Mouse (Mus musculus): Measurements from ENCODE around the gene Hmx2. TPM values are rescaled to one million over a fixed set of nuclear protein-coding genes. Genes with fewer than 3 reads are reported as not detected.
A peak's percentile ranks its signal among the peaks of the same experiment; 100 is the strongest.

Hmx2 gene
- polyA plus RNA-seq, 1 experiment, result not detected

GRCm38 (mm10) chr7:131545701-131546385 lies 2.7 kb upstream of the Hmx2 start:
- no peaks in the 10 kb centered on the region for H3K4me1 ChIP-seq (ENCODE audit: control insufficient read depth, insufficient read depth, low read length)
- H3K27ac ChIP-seq (ENCODE audit: insufficient read depth, low read length), result no peak overlapping the region
- no peak overlapping the region for H3K4me3 ChIP-seq (ENCODE audit: insufficient read depth, low read length)
- no peak for TF ChIP-seq POLR2A (IDR thresholded peaks at IDR 0.05; ENCODE audit: low read depth, low read length)
- no peak for TF ChIP-seq CTCF (IDR thresholded peaks at IDR 0.05; ENCODE audit: borderline replicate concordance, insufficient read depth, low read length)

GRCm38 (mm10) chr7:131546423-131546822 lies 2.1 kb upstream of the Hmx2 start:
- TF ChIP-seq CTCF (IDR thresholded peaks at IDR 0.05; ENCODE audit: borderline replicate concordance, insufficient read depth, low read length) (no peak), POLR2A (IDR thresholded peaks at IDR 0.05; ENCODE audit: low read depth, low read length) (no peak)
- Histone ChIP-seq H3K4me1 (ENCODE audit: control insufficient read depth, insufficient read depth, low read length) (no peaks in the 10 kb centered on the region), H3K27ac (ENCODE audit: insufficient read depth, low read length) (no peak overlapping the region), H3K4me3 (ENCODE audit: insufficient read depth, low read length) (no peak overlapping the region)

GRCm38 (mm10) chr7:131547481-131547880 lies 1.1 kb upstream of the Hmx2 start:
- Histone ChIP-seq H3K4me1 (ENCODE audit: control insufficient read depth, insufficient read depth, low read length) (no peaks in the 10 kb centered on the region), H3K27ac (ENCODE audit: insufficient read depth, low read length) (no peak overlapping the region), H3K4me3 (ENCODE audit: insufficient read depth, low read length) (no peak overlapping the region)
- TF ChIP-seq CTCF (IDR thresholded peaks at IDR 0.05; ENCODE audit: borderline replicate concordance, insufficient read depth, low read length) (no peak), POLR2A (IDR thresholded peaks at IDR 0.05; ENCODE audit: low read depth, low read length) (no peak)

- Histone ChIP-seq H3K4me3 (ENCODE audit: insufficient read depth, low read length) (no peak overlapping the region), H3K4me1 (ENCODE audit: control insufficient read depth, insufficient read depth, low read length) (no peaks in the 10 kb centered on the region; the same call in none of the 2 replicates), H3K27ac (ENCODE audit: insufficient read depth, low read length) (no peak overlapping the region)
- no peak for TF ChIP-seq CTCF (IDR thresholded peaks at IDR 0.05; ENCODE audit: borderline replicate concordance, insufficient read depth, low read length)
- no peak for TF ChIP-seq POLR2A (IDR thresholded peaks at IDR 0.05; ENCODE audit: low read depth, low read length)
These were observed 2.9 kb downstream of the Hmx2 start for GRCm38 (mm10) chr7:131551471-131551870.

- H3K27ac ChIP-seq (ENCODE audit: insufficient read depth, low read length), result no peak overlapping the region
- no peaks in the 10 kb centered on the region; the same call in none of the 2 replicates for H3K4me1 ChIP-seq (ENCODE audit: control insufficient read depth, insufficient read depth, low read length)
- no peak for TF ChIP-seq CTCF (IDR thresholded peaks at IDR 0.05; ENCODE audit: borderline replicate concordance, insufficient read depth, low read length)
- no peak for TF ChIP-seq POLR2A (IDR thresholded peaks at IDR 0.05; ENCODE audit: low read depth, low read length)
- no peak overlapping the region for H3K4me3 ChIP-seq (ENCODE audit: insufficient read depth, low read length)
These were observed 3.6 kb downstream of the Hmx2 start for GRCm38 (mm10) chr7:131551931-131552741.

GRCm38 (mm10) chr7:131552781-131553180 lies 4.2 kb downstream of the Hmx2 start:
- H3K4me3 ChIP-seq (ENCODE audit: insufficient read depth, low read length), result no peak overlapping the region
- H3K27ac ChIP-seq (ENCODE audit: insufficient read depth, low read length), result no peak overlapping the region
- no peak for TF ChIP-seq CTCF (IDR thresholded peaks at IDR 0.05; ENCODE audit: borderline replicate concordance, insufficient read depth, low read length)
- no peak for TF ChIP-seq POLR2A (IDR thresholded peaks at IDR 0.05; ENCODE audit: low read depth, low read length)
- no peaks in the 10 kb centered on the region; the same call in none of the 2 replicates for H3K4me1 ChIP-seq (ENCODE audit: control insufficient read depth, insufficient read depth, low read length)

GRCm38 (mm10) chr7:131553771-131554175 lies 5.2 kb downstream of the Hmx2 start:
- TF ChIP-seq CTCF (IDR thresholded peaks at IDR 0.05; ENCODE audit: borderline replicate concordance, insufficient read depth, low read length) (no peak), POLR2A (IDR thresholded peaks at IDR 0.05; ENCODE audit: low read depth, low read length) (no peak)
- Histone ChIP-seq H3K4me3 (ENCODE audit: insufficient read depth, low read length) (no peak overlapping the region), H3K27ac (ENCODE audit: insufficient read depth, low read length) (no peak overlapping the region), H3K4me1 (ENCODE audit: control insufficient read depth, insufficient read depth, low read length) (no peaks in the 10 kb centered on the region; the same call in none of the 2 replicates)

GRCm38 (mm10) chr7:131554341-131555180 lies 6.0 kb downstream of the Hmx2 start:
- peak overlapping the region; percentile 32 for H3K4me3 ChIP-seq (ENCODE audit: insufficient read depth, low read length)
- H3K4me1 ChIP-seq (ENCODE audit: control insufficient read depth, insufficient read depth, low read length), result no peaks in the 10 kb centered on the region; the same call in none of the 2 replicates
- TF ChIP-seq POLR2A (IDR thresholded peaks at IDR 0.05; ENCODE audit: low read depth, low read length), result no peak
- no peak for TF ChIP-seq CTCF (IDR thresholded peaks at IDR 0.05; ENCODE audit: borderline replicate concordance, insufficient read depth, low read length)
- H3K27ac ChIP-seq (ENCODE audit: insufficient read depth, low read length), result no peak overlapping the region

- no peaks in the 10 kb centered on the region; the same call in none of the 2 replicates for H3K4me1 ChIP-seq (ENCODE audit: control insufficient read depth, insufficient read depth, low read length)
- H3K27ac ChIP-seq (ENCODE audit: insufficient read depth, low read length), result no peak overlapping the region
- TF ChIP-seq CTCF (IDR thresholded peaks at IDR 0.05; ENCODE audit: borderline replicate concordance, insufficient read depth, low read length) (no peak), POLR2A (IDR thresholded peaks at IDR 0.05; ENCODE audit: low read depth, low read length) (no peak)
- H3K4me3 ChIP-seq (ENCODE audit: insufficient read depth, low read length), result no peak overlapping the region
These were observed 6.9 kb downstream of the Hmx2 start for GRCm38 (mm10) chr7:131555301-131556081.
